Mouse (Mus musculus) limb, embryonic 11.5 days (tissue): Measurements from ENCODE around the gene Zfpm1. TPM values are rescaled to one million over a fixed set of nuclear protein-coding genes. Genes with fewer than 3 reads are reported as not detected.

Experiments used
- ATAC-seq: fragments of 200-750 bp; cut with Nextera tagmentation; 2 replicates; pipeline ENCODE4 v1.8.0; 2017; ENCODE audit warnings: low read depth; ENCODE audit not compliant: insufficient number of reproducible peaks, low FRiP score, low TSS enrichment
- DNase-seq: peaks from one replicate; pipeline ENCODE4 v3.0.0-alpha.2; 2015; ENCODE audit warnings: low spot score
- H3K27ac ChIP-seq: fragments of 300-500 bp; sonication (generic); replicated peaks from 2 replicates; pipeline ENCODE4 v1.5.1; 2014; ENCODE audit warnings: low read depth, mild to moderate bottlenecking, low read length
- H3K27me3 ChIP-seq: fragments of 300-500 bp; sonication (generic); 2 replicates; pipeline ENCODE4 v1.6.1; 2014; ENCODE audit warnings: mild to moderate bottlenecking, low read length, mixed read lengths; ENCODE audit not compliant: control insufficient read depth, insufficient read depth
- H3K36me3 ChIP-seq: fragments of 300-500 bp; sonication (generic); 2 replicates; pipeline ENCODE4 v1.6.1; 2014; ENCODE audit warnings: mild to moderate bottlenecking, low read length, moderate library complexity, mixed read lengths; ENCODE audit not compliant: control insufficient read depth, insufficient read depth
- H3K4me1 ChIP-seq: fragments of 300-500 bp; sonication (generic); 2 replicates; pipeline ENCODE4 v1.6.1; 2014; ENCODE audit warnings: low read length, mixed read lengths; ENCODE audit not compliant: control insufficient read depth, insufficient read depth
- H3K4me2 ChIP-seq: fragments of 300-500 bp; sonication (generic); 2 replicates; pipeline ENCODE4 v1.6.1; 2014; ENCODE audit warnings: low read depth, mild to moderate bottlenecking, moderate library complexity; ENCODE audit not compliant: severe bottlenecking
- H3K4me3 ChIP-seq: fragments of 300-500 bp; sonication (generic); 2 replicates; pipeline ENCODE4 v1.5.1; 2014; ENCODE audit warnings: low read depth, low read length
- H3K9ac ChIP-seq: fragments of 300-500 bp; sonication (generic); 2 replicates; pipeline ENCODE4 v1.6.1; 2014; ENCODE audit warnings: mild to moderate bottlenecking, low read length
- H3K9me3 ChIP-seq: fragments of 300-500 bp; sonication (generic); 2 replicates; pipeline ENCODE4 v1.6.1; 2016; ENCODE audit warnings: low read length; ENCODE audit not compliant: control insufficient read depth
- WGBS: fragments of 180-500 bp; shearing (Covaris S2); extraction: QIAGEN DNeasy Blood & Tissue Kit; methylation state at CpG from one replicate; pipeline ENCODE4 v1.1.7; 2014; 5-methylcytosine and 5-hydroxymethylcytosine counted together
- polyA plus RNA-seq: library from polyadenylated mRNA; unstranded; fragments of >200 nt; fragmentation: Nextera tagmentation; extraction: Ambion mirVana; gene quantifications from 2 replicates; pipeline ENCODE4 v1.2.1, GENCODE M21; 2014

Gene Zfpm1
- polyA plus RNA-seq, 1 experiment from 2014 or later = 1.4 TPM

- no peak overlapping the region for H3K4me3 ChIP-seq
- no peaks in the 10 kb centered on the region for H3K4me1 ChIP-seq
- ATAC-seq = no peak
- H3K4me2 ChIP-seq = no peak overlapping the region
- H3K36me3 ChIP-seq = peaks cover 2% of the 10 kb centered on the region; the same call in 1 of the 2 replicates
- H3K9ac ChIP-seq = no peak overlapping the region
- no peaks in the 10 kb centered on the region for H3K9me3 ChIP-seq
- no peaks in the 10 kb centered on the region for H3K27me3 ChIP-seq
- whole genome bisulfite sequencing = 25% methylated on average over 14 of the region's 14 CpGs
- H3K27ac ChIP-seq = no peak overlapping the region
- no peak for DNase-seq
These were observed 44.2 kb downstream of the Zfpm1 start for GRCm38 (mm10) chr8:122326114-122326542.

- H3K9me3 ChIP-seq = no peaks in the 10 kb centered on the region
- no peak overlapping the region for H3K4me2 ChIP-seq
- H3K4me1 ChIP-seq = no peaks in the 10 kb centered on the region
- 76% methylated on average over 8 of the region's 8 CpGs for WGBS
- no peak overlapping the region for H3K9ac ChIP-seq
- DNase-seq = no peak
- no peak for ATAC-seq
- peaks cover 4% of the 10 kb centered on the region; the same call in 1 of the 2 replicates for H3K36me3 ChIP-seq
- H3K27ac ChIP-seq = no peak overlapping the region
- H3K27me3 ChIP-seq = no peaks in the 10 kb centered on the region
- H3K4me3 ChIP-seq = no peak overlapping the region
These were observed 47.1 kb downstream of the Zfpm1 start for GRCm38 (mm10) chr8:122329072-122329471.

- Histone ChIP-seq H3K4me2 (no peak overlapping the region), H3K4me3 (no peak overlapping the region), H3K27ac (no peak overlapping the region), H3K36me3 (peaks cover 9% of the 10 kb centered on the region; the same call in 1 of the 2 replicates), H3K9ac (no peak overlapping the region), H3K9me3 (no peaks in the 10 kb centered on the region), H3K4me1 (no peaks in the 10 kb centered on the region), H3K27me3 (peaks cover 3% of the 10 kb centered on the region; the same call in 1 of the 2 replicates)
- WGBS = 80% methylated on average over 22 of the region's 22 CpGs
- no peak for ATAC-seq
- no peak for DNase-seq
These were observed 47.8 kb downstream of the Zfpm1 start for GRCm38 (mm10) chr8:122329553-122330239.

GRCm38 (mm10) chr8:122330446-122331133 lies 48.6 kb downstream of the Zfpm1 start:
- DNase-seq (no peak), ATAC-seq (no peak)
- Histone ChIP-seq H3K4me1 (no peaks in the 10 kb centered on the region), H3K27ac (no peak overlapping the region), H3K4me2 (no peak overlapping the region), H3K4me3 (no peak overlapping the region), H3K9ac (no peak overlapping the region), H3K9me3 (no peaks in the 10 kb centered on the region), H3K36me3 (peaks cover 16% of the 10 kb centered on the region), H3K27me3 (peaks cover 12% of the 10 kb centered on the region)
- WGBS = 79% methylated on average over 12 of the region's 12 CpGs

GRCm38 (mm10) chr8:122331134-122331523 lies 49.2 kb downstream of the Zfpm1 start:
- DNase-seq (no peak), ATAC-seq (no peak)
- Histone ChIP-seq H3K9ac (peak overlapping the region; percentile 8; the same call in 1 of the 2 replicates), H3K4me3 (no peak overlapping the region), H3K4me2 (no peak overlapping the region), H3K4me1 (0 out of 2 replicates have a peak, but pooled peaks cover 2% of the 10 kb centered on the region), H3K36me3 (peaks cover 19% of the 10 kb centered on the region), H3K9me3 (no peaks in the 10 kb centered on the region), H3K27ac (no peak overlapping the region), H3K27me3 (peaks cover 17% of the 10 kb centered on the region)
- WGBS = 74% methylated on average over 3 of the region's 3 CpGs

GRCm38 (mm10) chr8:122332753-122333506 lies 51.0 kb downstream of the Zfpm1 start:
- 76% methylated on average over 6 of the region's 6 CpGs for WGBS
- no peaks in the 10 kb centered on the region for H3K9me3 ChIP-seq
- H3K9ac ChIP-seq = no peak overlapping the region
- no peak overlapping the region for H3K27ac ChIP-seq
- H3K36me3 ChIP-seq = peaks cover 31% of the 10 kb centered on the region
- peak; percentile 91 for DNase-seq
- peaks cover 9% of the 10 kb centered on the region for H3K4me1 ChIP-seq
- ATAC-seq = 0 out of 2 replicates have a peak, but pooled peaks have one; percentile 22
- no peak overlapping the region for H3K4me3 ChIP-seq
- no peak overlapping the region for H3K4me2 ChIP-seq
- peaks cover 35% of the 10 kb centered on the region for H3K27me3 ChIP-seq

GRCm38 (mm10) chr8:122333531-122333930 lies 51.6 kb downstream of the Zfpm1 start:
- peaks cover 9% of the 10 kb centered on the region for H3K4me1 ChIP-seq
- peaks cover 31% of the 10 kb centered on the region for H3K36me3 ChIP-seq
- DNase-seq (no peak), ATAC-seq (no peak)
- no peaks in the 10 kb centered on the region for H3K9me3 ChIP-seq
- WGBS = 93% methylated on average over 7 of the region's 7 CpGs
- no peak overlapping the region for H3K27ac ChIP-seq
- no peak overlapping the region for H3K9ac ChIP-seq
- no peak overlapping the region for H3K4me3 ChIP-seq
- H3K4me2 ChIP-seq = no peak overlapping the region
- H3K27me3 ChIP-seq = peaks cover 39% of the 10 kb centered on the region

- no peaks in the 10 kb centered on the region for H3K9me3 ChIP-seq
- peaks cover 39% of the 10 kb centered on the region for H3K27me3 ChIP-seq
- H3K4me1 ChIP-seq = peaks cover 9% of the 10 kb centered on the region
- H3K27ac ChIP-seq = no peak overlapping the region
- no peak overlapping the region for H3K9ac ChIP-seq
- H3K4me2 ChIP-seq = no peak overlapping the region
- no peak overlapping the region for H3K4me3 ChIP-seq
- WGBS = 86% methylated on average over 13 of the region's 13 CpGs
- ATAC-seq = 0 out of 2 replicates have a peak, but pooled peaks have one; percentile 5
- no peak for DNase-seq
- peaks cover 31% of the 10 kb centered on the region for H3K36me3 ChIP-seq
These were observed 53.0 kb downstream of the Zfpm1 start for GRCm38 (mm10) chr8:122334791-122335490.
